Mouse (Mus musculus) left cerebral cortex, postnatal 14 days (tissue): ENCODE measurements at regions not wholly inside any gene's neighbourhood (a gene's known extent, or its start where the extent isn't known, plus 50 kb on each side); places are given as distances from the start of the nearest gene placed in this dataset.
A peak's percentile ranks its signal among the peaks of the same experiment; 100 is the strongest.

ENCODE experiments used
- DNase-seq, 2 experiments: peaks; one replicate each; pipeline ENCODE4 v3.0.0; 2021 to 2022; ENCODE audit warnings: low spot score in 2 of 2, mixed read lengths in 1 of 2
- intact Hi-C: fragments of 180-260 bp; cut with DNase I; formaldehyde crosslinking; loops from one replicate; pipeline ENCODE4 v1.15.1; 2025

DNA sequence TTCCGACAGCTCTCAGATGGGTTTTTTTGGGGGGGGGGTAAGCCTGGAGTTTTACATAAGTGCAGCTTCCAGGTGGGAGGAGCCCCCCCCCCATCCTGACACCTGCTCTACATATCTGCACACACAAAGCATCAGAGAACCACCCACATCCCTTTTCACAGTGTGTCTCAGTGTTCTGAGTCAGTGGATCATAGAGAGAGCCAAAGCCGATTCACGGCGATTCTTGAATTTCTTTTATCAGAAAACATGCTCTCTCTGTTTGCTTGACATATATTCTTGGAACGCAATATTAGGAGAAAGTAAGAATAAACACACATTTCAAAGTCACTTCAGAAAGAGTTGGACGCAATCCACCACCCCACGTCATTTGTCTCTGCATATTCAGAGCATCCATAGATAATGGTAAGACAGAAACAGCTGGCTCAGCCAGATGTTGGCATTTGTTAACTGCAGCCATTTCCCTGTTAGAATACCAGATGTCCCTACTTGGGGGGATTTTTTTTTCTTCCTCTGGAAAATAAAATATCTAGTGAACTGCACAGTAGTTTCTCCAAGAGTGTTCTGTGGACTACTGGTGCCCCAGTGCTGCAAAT lies 357.1 kb upstream of the Prox1 start:
- intact Hi-C loops = no loop called here
- peak; percentile 15 to 51 for DNase-seq

DNA sequence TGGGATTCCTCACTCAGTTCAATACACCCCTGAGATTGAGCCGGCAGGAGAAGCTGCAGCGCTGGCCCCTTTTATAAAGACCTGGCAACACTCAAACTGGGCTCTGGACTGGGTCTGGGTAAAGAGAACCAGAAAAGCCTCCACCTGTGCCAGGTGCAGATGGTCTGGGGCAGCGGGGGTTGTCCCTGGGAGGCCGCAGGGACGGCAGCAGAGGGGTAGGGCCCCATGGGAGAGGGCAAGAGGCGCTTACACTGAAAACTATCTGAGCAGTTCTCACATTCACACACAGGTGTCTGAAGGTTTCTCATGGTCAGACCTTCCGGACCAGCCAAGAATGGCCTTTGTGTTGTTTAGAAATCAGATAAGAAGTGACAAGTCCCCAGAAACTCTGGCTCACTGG lies 356.1 kb upstream of the Prox1 start:
- intact Hi-C loops = no loop called here
- no peak for DNase-seq

DNA sequence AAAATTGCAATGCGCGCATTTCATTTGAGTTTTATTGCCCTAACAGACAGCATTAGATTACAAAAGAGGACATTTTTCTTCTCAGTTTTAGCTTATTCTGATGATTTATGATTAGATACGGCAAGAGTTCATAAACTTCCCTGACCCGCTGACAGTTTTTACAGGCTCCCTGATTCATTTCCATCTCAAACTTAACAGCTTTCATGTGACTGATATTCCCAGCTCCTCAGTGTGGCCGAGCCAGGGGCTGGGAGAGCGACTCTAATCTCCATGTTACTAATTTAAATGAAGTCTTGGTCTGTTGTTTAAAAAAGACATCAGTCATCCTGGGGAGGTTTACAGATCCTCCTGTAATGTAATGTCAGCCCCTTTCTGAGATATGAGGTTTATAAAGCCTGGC lies 355.5 kb upstream of the Prox1 start:
- intact Hi-C loops = no loop called here
- DNase-seq = no peak

DNA sequence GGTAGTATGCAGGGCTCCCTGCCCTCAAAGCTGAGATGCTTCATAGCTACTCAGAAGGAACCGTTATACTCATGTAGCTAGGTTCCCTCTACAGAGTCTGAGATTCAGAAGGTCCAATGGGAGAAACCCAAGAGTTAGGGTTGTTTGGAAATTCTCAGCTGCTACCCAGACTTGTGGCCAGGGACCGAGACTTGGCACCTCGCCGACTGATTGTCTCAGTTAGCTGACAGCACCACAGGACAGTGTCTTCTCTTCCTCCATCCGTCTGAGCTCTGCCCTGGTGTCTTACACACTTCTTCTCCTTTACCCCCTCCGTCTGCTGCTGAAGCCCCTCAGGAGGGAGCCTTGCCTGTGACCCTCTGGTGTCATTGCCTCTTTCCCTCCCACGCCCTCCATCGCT lies 329.6 kb upstream of the Prox1 start:
- intact Hi-C loops = no loop called here
- DNase-seq = no peak

DNA sequence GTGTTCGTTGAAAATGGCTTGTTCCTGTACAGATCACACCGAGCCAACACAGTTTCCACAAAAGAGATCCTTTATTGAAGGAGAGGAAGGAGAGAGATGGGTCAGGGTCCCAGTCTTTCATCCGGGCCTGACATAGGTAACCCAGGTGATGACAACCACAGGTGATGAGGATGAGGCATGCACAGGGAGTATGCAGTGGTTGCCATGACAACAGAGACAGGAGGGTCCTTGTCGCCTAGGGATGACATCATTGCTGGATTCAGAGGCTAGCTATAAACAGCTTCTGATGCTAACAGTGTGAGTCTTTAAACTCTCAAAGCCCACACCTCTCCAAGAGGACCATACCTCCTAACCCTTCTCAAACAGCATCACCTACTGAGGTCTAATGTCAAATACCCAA lies 327.0 kb upstream of the Prox1 start:
- intact Hi-C loops = no loop called here
- peak in 1 of 2 experiments; percentile 40 for DNase-seq

DNA sequence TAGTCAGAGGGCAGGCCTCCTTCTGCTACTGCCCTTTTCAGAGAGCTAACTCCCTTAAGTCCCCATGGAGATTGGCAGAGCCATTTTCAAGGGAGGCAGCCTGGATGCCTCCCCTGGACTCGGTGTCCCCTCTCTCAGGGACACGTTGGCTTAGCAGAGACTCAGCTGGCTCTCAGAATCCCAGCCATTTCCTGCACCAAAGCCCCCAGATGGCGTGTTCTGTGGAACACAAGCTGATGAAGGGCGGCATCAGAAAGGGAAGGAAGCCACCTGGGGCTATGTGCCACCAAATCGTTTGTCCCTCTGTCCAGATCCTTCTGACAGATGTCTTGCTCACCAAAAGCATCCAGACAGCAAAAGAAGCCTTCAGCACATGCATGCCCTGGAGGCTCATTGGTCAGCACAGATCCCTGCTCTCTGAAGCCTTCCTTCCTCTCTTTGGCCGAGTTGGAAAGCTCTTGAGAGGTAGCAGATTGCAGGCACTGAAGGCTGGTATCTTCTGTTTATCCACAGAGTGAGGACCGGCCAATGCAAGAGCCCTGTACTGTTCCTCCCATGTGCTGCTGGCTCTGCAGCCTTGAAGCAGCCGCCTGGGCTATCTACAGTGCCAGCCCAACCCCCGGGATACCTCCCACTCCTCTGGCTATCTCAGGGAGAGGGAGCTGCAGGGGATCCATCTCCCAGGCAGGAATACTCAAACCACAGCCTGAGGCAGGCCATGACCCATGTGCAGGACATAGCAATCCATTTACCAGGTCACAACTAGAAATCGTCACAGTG lies 325.4 kb upstream of the Prox1 start:
- DNase-seq = peak in 1 of 2 experiments; percentile 23
- intact Hi-C loops = no loop called here

DNA sequence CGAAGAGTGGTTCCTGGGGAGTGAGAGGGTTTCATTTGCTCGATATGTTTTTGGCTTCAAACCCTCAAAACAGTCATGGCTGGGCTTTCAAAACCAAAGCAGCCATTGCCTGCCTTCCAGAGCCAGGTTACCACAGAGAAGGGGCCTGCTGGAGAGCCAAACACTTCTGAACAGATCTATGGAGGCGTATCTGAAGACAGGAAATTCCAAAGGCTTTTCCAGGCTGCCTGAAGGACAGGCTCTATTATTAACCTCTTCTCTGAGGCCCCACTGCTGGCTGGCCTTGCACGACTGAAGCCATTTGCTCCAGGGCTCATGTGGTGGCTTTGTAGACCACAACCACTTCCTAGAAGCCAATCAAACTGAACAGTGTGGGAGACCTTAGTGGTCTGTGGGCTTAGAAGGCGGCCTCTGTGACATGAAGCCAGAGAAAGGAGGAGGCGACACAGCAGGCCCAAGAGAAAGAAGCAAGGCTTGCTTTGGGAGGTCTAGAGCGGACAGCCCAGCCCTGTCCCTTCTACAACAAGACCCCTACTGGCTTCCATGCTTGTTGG lies 316.1 kb upstream of the Prox1 start:
- intact Hi-C loops = no loop called here
- no peak for DNase-seq

DNA sequence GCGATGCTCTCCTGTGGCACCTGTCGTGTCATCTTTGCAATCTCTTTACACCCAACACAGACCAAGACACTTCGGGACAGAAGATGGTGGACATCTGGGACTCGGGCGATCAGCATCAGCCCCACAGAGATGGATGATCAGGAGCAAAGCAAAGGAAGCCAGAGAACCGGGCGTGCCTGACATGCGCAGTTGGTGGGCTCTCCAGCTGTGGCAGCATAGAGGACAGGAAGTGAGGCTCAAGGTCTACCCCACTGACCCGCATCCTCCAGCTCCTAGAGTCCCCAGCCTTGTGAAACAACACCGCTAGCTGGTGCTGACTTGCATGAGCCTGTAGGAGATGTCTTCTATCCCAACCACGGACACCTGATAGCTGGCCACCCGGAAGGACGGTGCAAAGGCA lies 312.9 kb upstream of the Prox1 start:
- DNase-seq = no peak

DNA sequence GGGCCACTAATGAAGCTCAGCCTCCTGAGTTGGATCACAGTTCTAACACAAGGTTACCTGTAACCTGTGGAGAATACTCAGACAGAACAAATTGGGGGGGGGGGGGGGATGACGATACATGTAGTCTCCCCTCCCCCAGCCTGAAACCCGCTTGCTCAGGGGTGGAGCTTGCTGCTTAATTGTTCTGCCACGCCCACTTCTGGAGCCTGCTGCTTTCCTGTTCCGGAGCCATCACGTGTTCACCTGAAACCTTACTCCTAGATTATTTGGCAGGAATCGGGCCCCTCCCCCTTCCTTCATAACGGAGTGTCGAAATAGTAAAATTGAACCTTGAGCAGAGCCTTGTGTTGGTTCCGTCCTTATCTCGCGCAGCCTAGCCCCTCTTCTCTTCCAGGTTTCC lies 310.6 kb upstream of the Prox1 start:
- no peak for DNase-seq
- intact Hi-C loops = no loop called here

More for the DNA sequence above, 312.9 kb upstream of the Prox1 start:
- intact Hi-C loops = no loop called here

DNA sequence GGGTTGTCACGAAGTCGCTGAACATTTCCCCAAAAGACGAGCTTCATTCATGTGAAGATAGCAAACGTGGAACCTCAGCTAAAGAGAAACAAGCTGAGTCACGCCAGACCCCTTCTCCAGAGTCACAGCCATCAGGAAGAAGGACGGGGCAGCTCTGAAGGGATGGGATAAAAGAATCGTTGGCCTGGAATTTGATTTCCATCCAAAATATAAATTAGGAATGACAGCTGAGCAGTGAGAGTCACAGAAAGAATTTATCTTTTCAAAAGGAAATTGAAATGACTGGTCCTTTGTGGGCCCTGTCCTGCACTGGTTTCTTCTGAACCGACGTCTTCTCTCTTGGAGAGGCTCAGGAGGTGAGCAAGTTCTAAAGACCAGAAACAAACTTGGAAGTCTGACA lies 310.1 kb upstream of the Prox1 start:
- DNase-seq = no peak
- intact Hi-C loops = no loop called here

DNA sequence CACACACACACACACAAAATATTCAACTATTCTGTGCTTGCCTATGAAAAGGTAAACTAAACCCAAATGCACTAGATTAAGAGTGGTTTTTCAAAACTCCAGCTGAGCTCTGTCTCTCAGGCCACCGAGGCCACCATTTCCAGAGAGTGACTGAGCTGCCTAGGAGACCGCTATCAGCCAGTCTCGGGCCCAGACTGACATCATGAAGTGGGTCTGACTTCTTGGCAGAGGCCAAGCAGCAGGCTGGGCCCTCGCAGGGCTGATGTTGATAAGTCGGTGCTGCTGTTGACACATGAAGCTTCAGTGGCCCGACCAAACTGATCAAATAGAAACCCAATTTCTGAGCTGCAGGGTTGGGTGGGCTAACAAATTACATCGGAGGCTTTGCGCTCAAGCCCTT lies 302.2 kb upstream of the Prox1 start:
- intact Hi-C loops = no loop called here

DNA sequence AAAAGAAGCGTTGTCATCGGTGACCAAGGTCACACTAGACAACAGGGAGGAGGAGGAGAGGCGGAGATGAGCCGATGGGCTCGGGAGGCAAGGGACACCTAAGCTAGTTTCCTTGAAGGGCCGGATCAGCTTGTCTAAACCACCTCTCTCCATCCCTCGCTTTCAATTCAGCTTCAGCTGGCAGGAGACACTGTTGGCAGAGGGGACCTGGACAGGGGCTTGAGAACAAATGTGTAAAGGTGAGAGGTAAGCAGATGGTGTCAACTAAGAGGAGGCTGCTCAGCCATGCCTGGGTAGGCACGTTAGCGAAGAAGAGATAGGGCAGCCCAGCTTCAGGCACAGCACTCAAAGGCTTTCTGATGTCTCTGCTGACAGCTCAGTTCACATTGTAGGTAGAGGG lies 299.8 kb upstream of the Prox1 start:
- no peak for DNase-seq
- intact Hi-C loops = no loop called here

More for the DNA sequence above, 302.2 kb upstream of the Prox1 start:
- DNase-seq = no peak

DNA sequence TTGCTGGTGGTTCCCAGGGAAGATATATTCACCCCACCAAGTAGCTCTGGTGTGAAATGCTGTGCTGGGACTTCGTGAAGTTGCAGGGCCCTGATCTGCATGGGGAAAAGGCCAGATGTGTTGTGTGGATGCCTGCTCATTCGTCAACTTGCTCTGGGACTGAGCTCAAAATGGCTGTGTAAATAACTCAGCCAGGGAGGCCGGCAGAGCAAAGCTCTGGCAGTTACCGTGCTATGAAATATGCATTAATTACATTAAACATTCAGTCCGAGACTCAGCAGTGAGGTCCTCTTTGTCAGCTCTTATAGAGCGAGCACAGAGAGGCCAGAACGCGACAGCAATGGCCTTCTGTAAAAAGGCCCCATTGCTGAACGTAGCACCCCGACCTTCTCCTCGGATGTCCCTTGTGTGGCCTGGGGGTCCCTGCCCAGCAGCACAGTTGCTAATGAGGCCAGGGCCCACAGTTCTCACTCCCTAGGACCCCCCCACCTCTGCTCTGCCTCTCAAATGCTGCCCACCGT lies 287.1 kb upstream of the Prox1 start:
- intact Hi-C loops = no loop called here
- DNase-seq = no peak

DNA sequence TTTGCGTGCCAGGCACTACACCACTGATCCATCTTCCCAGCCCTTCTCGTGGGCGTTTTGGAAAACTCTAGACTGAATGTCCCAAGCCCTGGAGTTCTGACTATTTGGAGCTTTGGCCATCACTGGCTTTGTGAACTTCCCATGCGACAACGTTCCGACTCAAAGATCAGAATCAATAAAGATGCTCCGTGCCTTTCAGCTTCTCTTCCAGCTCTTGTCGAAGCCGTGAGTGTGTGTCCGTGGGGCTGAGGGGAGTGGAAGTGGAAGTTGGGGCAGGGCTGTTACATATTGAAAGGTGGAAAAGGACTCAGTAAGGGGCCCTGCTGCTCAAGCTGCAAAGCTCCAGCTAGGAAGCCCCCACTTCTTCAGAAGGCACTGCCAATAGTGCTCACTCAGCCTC lies 283.0 kb upstream of the Prox1 start:
- intact Hi-C loops = no loop called here
- DNase-seq = no peak

DNA sequence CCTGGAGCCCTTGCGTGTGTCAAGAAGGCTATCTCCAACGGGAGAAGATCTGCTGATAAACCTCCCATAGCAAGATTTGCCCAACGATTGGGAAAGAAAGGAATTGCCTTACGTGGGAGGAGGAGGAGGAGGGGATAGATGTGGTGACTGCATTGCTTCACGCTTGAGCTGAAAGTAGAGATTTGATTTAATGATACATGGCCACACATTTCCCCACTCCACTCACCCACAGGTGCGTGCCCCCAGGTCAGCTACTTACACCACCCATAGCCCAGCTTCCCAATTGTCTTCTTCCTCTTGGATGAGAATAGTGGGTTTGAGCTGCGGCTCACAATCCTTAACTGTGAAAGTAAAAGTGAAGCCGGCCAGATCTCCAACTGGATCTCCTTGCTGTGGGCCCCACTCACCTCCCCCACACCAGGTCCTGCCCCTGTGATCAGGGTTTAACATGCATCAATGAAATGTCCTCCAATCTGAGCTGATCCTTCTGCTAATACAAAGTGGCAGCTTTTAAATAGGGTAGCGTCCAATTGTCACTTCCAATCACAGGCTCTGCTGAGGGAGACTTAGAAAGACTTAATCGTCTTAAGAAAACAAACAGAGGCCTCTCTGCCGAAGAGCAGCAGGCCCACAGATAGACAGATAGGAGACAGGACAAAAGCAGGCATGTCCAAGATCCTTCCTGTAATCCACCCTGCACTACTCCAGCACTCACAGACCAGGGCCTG lies 281.8 kb upstream of the Prox1 start:
- DNase-seq = no peak
- intact Hi-C loops = no loop called here

DNA sequence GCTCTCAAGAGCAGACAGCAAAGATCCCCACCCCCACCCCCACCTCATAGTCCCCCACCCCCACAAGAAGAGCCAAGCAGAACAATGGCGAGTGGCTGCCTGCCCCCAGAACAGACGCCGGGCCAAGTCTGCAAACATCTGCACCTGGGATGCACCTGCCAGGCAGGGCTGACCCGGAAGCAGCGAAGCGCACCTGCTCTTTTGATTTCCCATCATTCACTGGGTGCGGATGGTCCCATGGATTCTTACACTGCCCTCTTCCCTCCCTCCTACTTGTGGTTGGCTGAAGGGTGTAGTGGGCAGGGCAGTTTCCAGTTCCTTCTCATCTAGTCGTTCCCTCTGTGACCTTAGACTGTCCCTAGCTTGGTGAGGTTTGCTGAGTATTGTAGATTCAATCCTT lies 277.7 kb upstream of the Prox1 start:
- intact Hi-C loops = no loop called here
- DNase-seq = no peak

DNA sequence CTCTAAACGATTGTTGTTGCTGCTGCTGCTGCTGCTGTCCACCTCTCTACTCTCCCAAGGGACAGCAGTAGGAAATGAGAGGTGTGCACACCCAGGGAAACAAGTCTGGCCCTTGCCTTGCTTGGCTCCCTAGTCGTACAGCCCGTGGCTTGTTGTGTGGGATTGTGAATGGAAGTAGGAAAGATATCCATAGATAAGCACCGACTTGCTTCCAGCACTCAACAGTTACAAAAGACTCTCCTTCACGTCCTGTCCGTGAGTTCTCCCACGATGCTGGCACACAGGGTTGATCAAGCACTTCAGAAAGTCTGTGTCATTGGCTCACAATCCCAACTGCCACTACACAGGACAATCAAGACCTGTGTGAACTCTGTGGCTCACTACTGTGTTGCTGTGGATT lies 276.7 kb upstream of the Prox1 start:
- DNase-seq = no peak
- intact Hi-C loops = no loop called here

DNA sequence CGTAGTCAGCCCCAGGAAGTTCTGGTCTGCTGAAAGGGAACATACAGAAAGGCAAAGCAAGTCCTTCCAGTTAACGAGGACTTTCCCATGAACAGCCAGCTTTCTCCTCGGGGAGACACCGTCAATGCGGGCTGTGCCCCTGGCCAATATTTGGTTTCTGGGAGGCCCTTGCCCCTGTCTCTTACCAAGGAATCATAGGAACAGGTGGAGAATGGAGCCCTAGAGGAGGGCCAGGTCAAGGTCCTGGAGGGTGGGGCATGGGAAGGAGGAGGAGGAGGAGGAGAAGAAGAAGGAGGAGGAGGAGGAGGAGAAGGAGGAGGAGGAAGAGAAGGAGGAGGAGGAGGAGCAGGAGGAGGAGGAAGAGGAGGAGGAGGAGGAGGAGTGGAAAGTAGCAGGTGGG lies 276.2 kb upstream of the Prox1 start:
- no peak for DNase-seq
- intact Hi-C loops = no loop called here

DNA sequence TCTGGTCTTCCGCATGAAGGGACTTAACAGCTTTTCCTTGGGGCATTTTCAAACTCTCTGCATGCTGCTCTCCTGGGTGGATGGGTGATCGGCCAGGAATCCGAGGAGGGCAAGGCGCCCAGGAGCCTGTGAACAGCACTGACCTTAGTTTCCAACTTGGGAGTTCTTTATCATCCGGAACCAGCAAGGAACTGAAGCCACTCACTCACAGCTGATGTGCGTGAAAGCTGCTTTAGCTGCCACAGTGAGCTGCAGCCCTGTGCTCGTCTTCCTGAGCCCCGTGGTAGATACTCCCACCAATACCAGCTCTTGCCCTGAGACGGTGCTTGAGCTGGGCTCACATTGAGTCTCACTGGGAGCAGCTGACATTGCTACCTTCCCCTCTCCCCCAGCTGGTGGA lies 273.9 kb upstream of the Prox1 start:
- intact Hi-C loops = no loop called here
- DNase-seq = no peak

DNA sequence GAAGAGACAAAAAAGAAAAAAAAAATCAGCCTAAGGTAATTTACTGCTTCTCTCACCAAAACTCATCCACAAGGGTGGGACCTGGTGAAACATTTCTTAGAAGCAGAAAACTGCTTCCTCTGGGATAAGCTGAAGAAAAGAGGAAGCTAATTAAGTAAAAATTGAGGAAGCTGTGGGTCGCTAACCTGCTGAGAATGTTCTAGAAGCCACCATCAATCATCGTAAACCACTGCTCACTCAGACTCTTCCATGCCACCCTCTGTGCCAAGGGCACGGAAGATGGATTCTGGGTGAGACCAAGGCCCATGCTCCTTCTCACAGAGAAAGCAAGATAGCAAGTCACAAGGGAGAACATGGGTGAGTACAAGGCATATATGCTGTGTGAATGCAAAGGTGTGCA lies 272.7 kb upstream of the Prox1 start:
- intact Hi-C loops = no loop called here
- no peak for DNase-seq
